Mouse (Mus musculus): Measurements from ENCODE around the gene Shroom2. TPM values are rescaled to one million over a fixed set of nuclear protein-coding genes. Genes with fewer than 3 reads are reported as not detected.

Shroom2 gene
- polyA plus RNA-seq, 1 experiment from 2014 or later: 6.1 TPM

DNA sequence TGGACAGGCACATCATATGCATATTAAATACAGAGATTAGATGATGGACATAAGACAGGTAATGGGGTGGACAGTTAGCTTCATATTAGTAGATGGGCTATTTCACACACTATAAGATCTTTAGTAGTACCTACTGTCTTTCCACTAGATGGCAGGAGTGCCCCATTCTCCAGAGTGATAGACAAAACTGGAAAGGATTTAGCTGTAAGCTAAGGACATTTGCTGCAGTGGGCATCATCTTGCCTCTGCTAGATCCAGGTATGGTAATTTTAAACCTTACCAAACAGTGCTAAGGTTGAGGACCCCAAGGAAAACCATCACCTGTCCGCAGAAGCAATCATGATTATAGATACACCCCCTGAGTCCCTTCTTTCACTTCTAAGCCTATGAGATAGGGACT is 150.8 kb downstream of the Shroom2 start:
- DNase-seq (ENCODE audit: low spot score): peak; percentile 33
- Histone ChIP-seq H3K27ac (no peak overlapping the region), H3K36me3 (no peaks in the 10 kb centered on the region), H3K9me3 (replicated peaks) (no peaks in the 10 kb centered on the region), H3K4me1 (no peaks in the 10 kb centered on the region), H3K27me3 (ENCODE audit: low read depth, poor library complexity, severe bottlenecking) (peaks cover 90% of the 10 kb centered on the region), H3K4me3 (no peak overlapping the region)
- WGBS: 84% methylated on average over 1 of the region's 1 CpGs

DNA sequence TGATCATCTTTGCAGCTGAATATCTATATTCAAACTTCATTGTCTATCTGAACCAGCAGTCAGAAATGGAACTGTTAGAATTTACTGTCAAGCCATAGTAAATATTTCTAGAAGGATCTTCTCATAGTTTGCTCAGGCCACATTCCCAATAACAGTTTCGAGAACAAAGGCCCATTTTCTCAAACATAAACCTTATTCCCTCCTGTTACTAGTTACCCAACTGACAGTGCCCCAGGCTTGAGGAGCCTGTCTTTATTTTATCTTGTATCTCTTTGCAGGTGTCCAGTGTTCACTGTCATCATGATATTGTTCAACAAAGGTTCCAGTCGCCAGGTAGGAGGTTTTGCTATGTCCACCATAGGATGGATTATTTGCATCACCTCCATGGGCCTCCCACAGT is 206.2 kb downstream of the Shroom2 start, which contains the start of gene Cldn34a:
Cldn34a (plus strand) TSS at position 301 of the 400 bp plus-strand sequence.
- Histone ChIP-seq H3K4me1 (no peaks in the 10 kb centered on the region), H3K4me3 (no peak within 1 kb of the TSS), H3K36me3 (no peaks in the 10 kb centered on the region), H3K9me3 (replicated peaks) (no peaks in the 10 kb centered on the region), H3K27ac (no peak within 1 kb of the TSS), H3K27me3 (ENCODE audit: low read depth, poor library complexity, severe bottlenecking) (peaks cover 63% of the 10 kb centered on the region)
- WGBS: 84% methylated on average over 2 of the region's 2 CpGs
- DNase-seq (ENCODE audit: low spot score): no peak

Other genes with a start within 250 kb of the Shroom2 start
- gene Cldn34a, start 206.1 kb downstream of the Shroom2 start, polyA plus RNA-seq (2016; fragmentation: Nextera tagmentation; extraction: Ambion mirVana): not detected in 2 replicates
- 0.19 and 0.26 TPM in 2 replicates for gene Gpr143, start 12.5 kb upstream of the Shroom2 start, polyA plus RNA-seq (2016; fragmentation: Nextera tagmentation; extraction: Ambion mirVana)
- 1.7 and 2.0 TPM in 2 replicates for gene Usp51, start 237.0 kb upstream of the Shroom2 start, polyA plus RNA-seq (2016; fragmentation: Nextera tagmentation; extraction: Ambion mirVana)

Measured in limb, embryonic 10.5 days (tissue).